Mouse (Mus musculus) lung, adult 18-20 months (tissue): ENCODE results near the gene Ankrd11.
"Not testable (repeated sequence)": the region's sequence is repeated elsewhere in the genome, so short reads cannot be mapped to it uniquely, and the experiment has no call there.

Source experiments
- DNase-seq, 2 experiments: peaks; one replicate each; pipeline ENCODE4 v3.0.0; 2022; ENCODE audit warnings: mixed read lengths in 2 of 2

The Ankrd11 gene

GRCm38 (mm10) chr8:123042158-123042973, at the start of gene Ankrd11:
TSS of gene Ankrd11 (minus strand) at chr8:123042277.
- peak; percentile 100 for DNase-seq

GRCm38 (mm10) chr8:123087289-123087688, 45.2 kb upstream of the Ankrd11 start:
- no peak for DNase-seq

GRCm38 (mm10) chr8:123083610-123084009, 41.5 kb upstream of the Ankrd11 start:
- DNase-seq: no peak

GRCm38 (mm10) chr8:123082993-123083392, 40.9 kb upstream of the Ankrd11 start:
- no peak for DNase-seq

GRCm38 (mm10) chr8:123077213-123077612, 35.1 kb upstream of the Ankrd11 start:
- DNase-seq: no peak

GRCm38 (mm10) chr8:123071176-123071575, 29.1 kb upstream of the Ankrd11 start:
- peak in 1 of 2 experiments; percentile 7 for DNase-seq

- DNase-seq: no peak
Measured at GRCm38 (mm10) chr8:123066101-123066683, 24.1 kb upstream of the Ankrd11 start.

- DNase-seq: peak; percentile 94 to 97
Measured at GRCm38 (mm10) chr8:123065214-123066100, 23.4 kb upstream of the Ankrd11 start.

GRCm38 (mm10) chr8:123064809-123065213, 22.7 kb upstream of the Ankrd11 start:
- no peak for DNase-seq

- DNase-seq: no peak
Measured at GRCm38 (mm10) chr8:123064072-123064471, 22.0 kb upstream of the Ankrd11 start.

GRCm38 (mm10) chr8:123062721-123063120, 20.6 kb upstream of the Ankrd11 start, which contains the start of gene Spg7:
TSS of gene Spg7 (plus strand) at chr8:123062942.
- no peak for DNase-seq

- DNase-seq: no peak
Measured at GRCm38 (mm10) chr8:123051458-123051857, 9.4 kb upstream of the Ankrd11 start.

- peak; percentile 47 to 61 for DNase-seq
Measured at GRCm38 (mm10) chr8:123048402-123048801, 6.3 kb upstream of the Ankrd11 start.

- DNase-seq: no peak
Measured at GRCm38 (mm10) chr8:123047827-123048226, 5.8 kb upstream of the Ankrd11 start.

GRCm38 (mm10) chr8:123046706-123047105, 4.6 kb upstream of the Ankrd11 start:
- no peak for DNase-seq

- not testable (repeated sequence) for DNase-seq
Measured at GRCm38 (mm10) chr8:123044743-123045425, 2.8 kb upstream of the Ankrd11 start.

- DNase-seq: peak in 1 of 2 experiments; percentile 34
Measured at GRCm38 (mm10) chr8:123043941-123044340, 1.9 kb upstream of the Ankrd11 start.

GRCm38 (mm10) chr8:123042974-123043625, 1.0 kb upstream of the Ankrd11 start:
- DNase-seq: no peak

GRCm38 (mm10) chr8:123041774-123042105, 337 bp downstream of the Ankrd11 start:
- DNase-seq: no peak

- peak; percentile 71 to 72 for DNase-seq
Measured at GRCm38 (mm10) chr8:123041008-123041773, 886 bp downstream of the Ankrd11 start.

- DNase-seq: peak in 1 of 2 experiments; percentile 21
Measured at GRCm38 (mm10) chr8:123040110-123040650, 1.9 kb downstream of the Ankrd11 start.
